Mouse (Mus musculus): ENCODE measurements around the gene 6430628N08Rik. TPM values are rescaled to one million over a fixed set of nuclear protein-coding genes. Genes with fewer than 3 reads are reported as not detected.

The 6430628N08Rik gene
- total RNA-seq, 2 experiments from 2014 or later = 0.27 to 0.37 TPM

DNA sequence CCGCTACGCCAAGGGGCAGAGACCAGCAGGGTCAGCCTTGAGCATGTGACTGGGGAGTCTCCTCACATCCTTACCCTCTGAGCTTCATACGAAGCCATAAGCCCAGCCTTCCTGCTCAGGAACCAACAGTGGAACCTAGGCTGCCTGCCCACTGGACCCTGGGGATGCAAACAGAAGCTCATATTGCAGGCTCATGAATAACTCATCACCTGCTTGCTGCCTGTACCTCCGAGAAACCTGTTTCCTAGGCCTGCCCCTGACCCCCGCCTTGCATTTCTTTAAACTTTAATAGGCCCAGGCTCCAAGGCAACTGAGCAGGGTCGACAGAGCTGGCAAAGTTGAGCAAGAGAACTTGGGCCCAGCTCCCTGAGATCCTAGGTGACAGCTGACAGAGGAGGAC, 6.4 kb upstream of the 6430628N08Rik start, which contains the start of gene Kncn:
TSS of gene Kncn (plus strand) at position 379 of the 400 bp plus-strand sequence.
- intact Hi-C loops (cut with DNase I) = no loop called here

GRCm38 (mm10) chr4:115885846-115886245, 4.6 kb upstream of the 6430628N08Rik start:
- DNase-seq (ENCODE audit: low spot score in 2 of 2) = peak; percentile 48 to 54
- intact Hi-C loops (cut with DNase I) = no loop called here

More for the DNA sequence above, 6.4 kb upstream of the 6430628N08Rik start, which contains the start of gene Kncn:
- DNase-seq (ENCODE audit: low spot score in 2 of 2) = no peak

DNA sequence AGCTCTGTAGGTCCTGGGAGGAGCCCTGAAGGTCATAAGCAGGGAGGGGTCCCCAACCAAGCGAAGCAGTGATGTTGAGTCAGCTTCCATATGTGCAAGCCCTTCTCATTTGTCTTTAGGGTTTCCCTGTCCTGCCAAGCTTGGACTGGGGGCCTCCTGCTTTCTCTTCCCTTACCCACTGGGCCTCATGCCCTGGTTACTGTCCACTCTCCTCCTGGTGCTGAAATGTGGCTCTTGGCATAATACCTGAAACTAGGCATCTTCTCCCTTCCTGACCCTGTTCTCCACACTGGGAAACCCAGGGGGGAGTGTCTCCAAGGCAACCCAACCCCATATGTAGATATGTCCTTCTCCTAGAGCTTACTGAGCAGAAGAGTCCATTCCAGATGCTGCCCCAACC, 3.6 kb upstream of the 6430628N08Rik start:
- intact Hi-C loops (cut with DNase I) = no loop called here
- no peak for DNase-seq (ENCODE audit: low spot score in 2 of 2)

DNA sequence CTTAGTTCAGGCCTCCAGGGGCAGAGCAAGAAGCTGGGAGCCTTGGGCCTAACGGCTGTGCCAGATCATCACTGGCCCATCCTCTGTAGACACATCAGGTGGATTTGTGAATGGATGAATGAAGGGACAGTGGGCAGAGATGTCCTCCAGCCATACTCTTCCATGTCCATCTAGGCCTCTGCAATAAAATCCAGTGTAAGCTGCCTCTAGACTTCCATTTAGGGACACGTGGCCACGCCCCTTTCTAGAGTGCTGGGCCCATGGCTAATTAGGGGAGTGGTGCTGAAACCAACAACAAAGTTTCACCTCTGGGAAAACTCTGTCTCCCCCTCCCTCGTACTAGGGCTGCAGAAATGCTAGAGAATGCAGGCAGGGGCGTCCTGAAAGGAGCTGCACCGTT, 399 bp upstream of the 6430628N08Rik start:
- intact Hi-C loops (cut with DNase I) = no loop called here
- no peak for DNase-seq (ENCODE audit: low spot score in 2 of 2)

DNA sequence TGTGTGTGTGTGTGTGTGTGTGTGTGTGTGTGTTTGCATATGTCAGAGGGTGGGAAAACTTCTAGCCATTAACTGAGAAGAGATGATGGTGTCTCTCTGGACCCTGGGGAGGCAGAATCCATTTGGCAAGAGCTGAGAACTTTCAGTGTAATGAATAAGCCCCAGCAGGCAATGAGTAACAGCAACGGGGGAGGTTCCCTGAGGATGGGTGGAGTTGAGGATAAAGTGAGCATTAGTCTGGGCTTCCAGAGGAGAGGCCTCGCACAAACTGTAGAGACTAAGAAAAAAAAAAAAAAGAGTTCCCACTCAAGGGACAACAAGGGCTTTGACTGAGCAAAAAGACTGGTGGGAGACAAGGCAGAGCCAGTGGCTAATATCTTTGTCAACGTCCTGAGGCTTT, 3.8 kb downstream of the 6430628N08Rik start:
- intact Hi-C loops (cut with DNase I) = no loop called here
- DNase-seq (ENCODE audit: low spot score in 2 of 2) = peak in 1 of 2 experiments; percentile 40

GRCm38 (mm10) chr4:115897901-115898631, 7.6 kb downstream of the 6430628N08Rik start:
- peak in 1 of 2 experiments; percentile 20 for DNase-seq (ENCODE audit: low spot score in 2 of 2)
- intact Hi-C loops (cut with DNase I) = no loop called here

DNA sequence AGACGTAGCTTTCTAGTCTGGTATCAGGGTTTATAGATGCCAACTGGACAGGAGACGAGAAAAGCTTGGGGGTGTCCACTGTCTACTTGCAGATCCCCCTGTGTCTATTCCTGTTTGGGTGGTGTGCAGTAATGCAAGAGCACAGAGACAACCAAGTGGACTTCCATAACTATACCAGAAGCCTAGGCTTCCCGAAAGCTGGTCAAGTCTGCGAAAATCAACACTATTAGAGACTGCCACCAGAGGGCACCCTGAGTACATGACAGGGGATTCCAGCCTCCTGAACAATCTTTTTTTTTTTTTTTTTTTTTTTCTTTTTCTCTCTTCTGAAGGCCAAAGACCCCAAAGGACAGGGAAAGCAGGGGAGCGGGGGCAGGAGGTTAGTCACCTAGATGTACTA, 12.4 kb downstream of the 6430628N08Rik start:
- DNase-seq (ENCODE audit: low spot score in 2 of 2) = peak; percentile 81 to 89
- intact Hi-C loops (cut with DNase I) = loop anchor here (1.0 to 10.0 kb wide), 4 partner anchors 50 to 171 kb away; no protein-coding TSS in a partner anchor

DNA sequence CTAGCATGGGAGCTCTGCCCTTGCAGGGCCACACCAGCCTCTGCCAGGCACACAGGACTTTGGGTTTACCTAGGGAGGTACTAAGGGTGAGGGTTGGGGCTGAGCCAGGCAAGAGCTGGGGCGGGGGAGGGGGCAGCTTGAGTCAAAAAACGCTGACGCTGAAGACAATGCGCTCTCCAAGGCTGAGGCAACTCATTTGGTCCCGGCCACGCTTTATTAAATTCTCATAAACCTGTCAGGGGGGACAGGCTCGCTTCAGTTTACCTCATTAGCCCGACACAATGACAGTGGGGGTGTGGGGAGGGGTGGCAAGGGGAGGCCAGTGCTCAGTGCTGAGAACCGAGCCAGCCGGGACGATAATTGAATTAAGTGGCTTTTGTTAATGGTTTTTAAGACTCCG, 13.9 kb downstream of the 6430628N08Rik start:
- intact Hi-C loops (cut with DNase I) = loop anchor here (5.0 to 10.0 kb wide), 2 partner anchors 140 to 172 kb away; no protein-coding TSS in a partner anchor
- no peak for DNase-seq (ENCODE audit: low spot score in 2 of 2)

- DNase-seq (ENCODE audit: low spot score in 2 of 2) = no peak
- intact Hi-C loops (cut with DNase I) = loop anchor here (10.0 kb wide), 1 partner anchor 139 kb away; no protein-coding TSS in a partner anchor
Observed at GRCm38 (mm10) chr4:115905701-115906100, 15.2 kb downstream of the 6430628N08Rik start.

- intact Hi-C loops (cut with DNase I) = loop anchor here (10.0 kb wide), 1 partner anchor 138 kb away; no protein-coding TSS in a partner anchor
- DNase-seq (ENCODE audit: low spot score in 2 of 2) = no peak
Observed at GRCm38 (mm10) chr4:115906791-115907190, 16.3 kb downstream of the 6430628N08Rik start.

GRCm38 (mm10) chr4:115907994-115908393, 17.5 kb downstream of the 6430628N08Rik start:
- intact Hi-C loops (cut with DNase I) = loop anchor here (10.0 kb wide), 1 partner anchor 137 kb away; no protein-coding TSS in a partner anchor
- DNase-seq (ENCODE audit: low spot score in 2 of 2) = no peak

DNA sequence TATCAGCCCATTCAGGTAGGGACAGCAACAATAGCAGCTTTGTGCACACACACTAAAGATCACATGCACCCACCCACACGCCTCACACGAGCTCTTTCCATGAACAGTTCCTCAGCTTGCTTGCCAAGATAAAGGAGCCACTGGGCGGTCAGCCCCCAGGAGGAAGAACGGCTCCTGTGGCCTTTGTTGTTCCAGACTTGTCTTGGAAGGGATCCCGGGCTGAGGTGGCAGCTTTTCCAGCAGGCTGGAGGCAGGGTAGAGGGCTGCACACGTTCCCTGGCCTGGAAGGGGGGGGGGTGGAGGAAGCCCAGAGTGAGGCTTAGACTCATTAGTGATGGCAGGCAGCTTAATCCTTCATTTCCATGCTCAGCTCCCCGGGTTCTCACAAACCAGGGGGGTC, 18.2 kb downstream of the 6430628N08Rik start:
- intact Hi-C loops (cut with DNase I) = loop anchor here (10.0 kb wide), 1 partner anchor 136 kb away; no protein-coding TSS in a partner anchor
- DNase-seq (ENCODE audit: low spot score in 2 of 2) = peak in 1 of 2 experiments; percentile 14

DNA sequence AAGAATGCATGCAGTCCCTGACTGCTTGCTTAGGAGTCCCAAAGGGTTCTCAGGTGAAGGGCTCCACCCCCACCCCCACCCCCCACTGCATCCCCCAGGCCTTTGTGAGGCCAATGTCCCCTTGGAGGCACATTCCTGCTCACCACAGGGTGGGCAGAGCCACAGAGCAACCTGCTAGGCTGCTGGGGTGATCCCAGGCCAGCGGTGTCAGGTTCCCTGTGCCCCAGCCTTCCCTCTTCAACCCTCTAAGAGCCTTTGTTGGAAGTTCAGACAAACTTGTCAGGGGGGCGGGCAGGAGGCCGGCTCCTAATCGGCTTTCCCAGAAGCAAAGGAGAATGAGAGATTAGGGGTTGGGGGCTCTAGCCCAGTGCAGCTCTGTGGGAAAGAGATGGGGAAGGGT, 21.1 kb downstream of the 6430628N08Rik start:
- intact Hi-C loops (cut with DNase I) = loop anchor here (5.0 kb wide), 1 partner anchor 36 kb away; no protein-coding TSS in a partner anchor
- DNase-seq (ENCODE audit: low spot score in 2 of 2) = no peak

GRCm38 (mm10) chr4:115919911-115920310, 29.4 kb downstream of the 6430628N08Rik start:
- DNase-seq (ENCODE audit: low spot score in 2 of 2) = no peak
- intact Hi-C loops (cut with DNase I) = no loop called here

DNA sequence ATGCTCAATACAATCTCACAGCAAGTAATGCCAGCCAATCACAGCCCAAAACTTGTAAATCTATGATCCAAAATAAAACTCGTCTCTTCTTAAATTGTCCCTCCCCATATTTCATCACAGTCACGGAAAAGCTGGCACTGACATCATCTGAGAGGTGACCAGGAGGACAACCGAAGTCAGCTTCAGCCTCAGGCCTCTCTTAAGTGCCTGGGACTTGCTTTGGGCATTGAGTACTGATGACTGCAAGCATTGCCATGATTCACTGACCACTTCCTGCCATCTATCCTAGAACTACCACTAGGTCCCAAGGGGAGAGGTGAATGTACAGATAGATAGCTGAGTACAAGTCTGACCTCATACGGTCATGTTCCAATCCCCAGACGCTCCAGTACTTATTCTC, 32.2 kb downstream of the 6430628N08Rik start:
- intact Hi-C loops (cut with DNase I) = no loop called here
- no peak for DNase-seq (ENCODE audit: low spot score in 2 of 2)

DNA sequence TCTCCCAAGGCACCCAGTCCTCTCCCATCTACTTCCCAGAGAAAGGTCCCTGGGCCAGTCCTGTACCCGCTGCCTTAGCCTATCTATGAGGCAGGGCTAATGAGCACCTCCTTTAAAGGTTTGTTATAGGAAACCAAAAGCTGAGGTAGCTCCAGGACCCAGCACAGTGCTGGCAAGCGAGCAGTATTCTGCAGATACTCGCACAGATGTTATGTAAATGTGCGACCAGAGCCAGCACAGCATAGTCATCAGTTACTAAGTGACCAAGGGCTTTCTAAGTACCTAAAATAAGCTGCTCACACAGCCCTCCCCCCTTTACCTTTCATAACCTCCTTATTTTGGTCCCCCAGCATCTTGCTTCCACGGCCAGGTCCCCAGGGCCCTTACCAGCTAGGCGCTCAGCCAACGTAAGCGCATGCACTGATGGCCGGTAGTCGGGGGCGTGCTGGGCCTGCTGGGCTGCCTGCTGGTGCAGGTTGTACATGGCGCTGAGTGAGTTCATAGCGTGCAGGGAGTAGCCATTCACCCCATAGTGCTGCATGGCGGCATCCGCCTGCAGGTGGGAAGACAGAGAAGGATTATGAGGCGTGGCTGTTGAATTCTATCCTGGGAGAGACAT, 32.9 kb downstream of the 6430628N08Rik start:
- intact Hi-C loops (cut with DNase I) = no loop called here
- DNase-seq (ENCODE audit: low spot score in 2 of 2) = peak in 1 of 2 experiments; percentile 20

DNA sequence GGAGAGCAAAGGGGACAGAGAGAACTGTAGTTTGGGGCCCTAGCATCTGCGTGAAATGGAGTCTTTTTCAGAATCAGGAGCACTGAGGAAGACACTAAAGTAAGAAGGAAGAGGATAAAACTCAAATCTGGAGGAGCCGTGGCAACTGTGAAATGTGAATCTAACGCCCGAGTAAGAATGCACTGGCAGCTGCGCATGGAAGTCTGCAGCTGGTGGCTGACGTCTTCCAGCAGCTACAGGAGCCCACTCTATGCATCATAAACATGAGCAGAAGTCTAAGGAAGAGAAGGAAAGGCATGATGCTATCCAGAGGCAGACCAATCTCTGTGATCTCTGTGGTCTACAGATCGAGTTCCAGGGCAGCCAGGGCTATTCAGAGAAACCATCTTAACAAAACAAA, 37.2 kb downstream of the 6430628N08Rik start:
- intact Hi-C loops (cut with DNase I) = loop anchor here (2.0 kb wide), 1 partner anchor 27 kb away; no protein-coding TSS in a partner anchor

DNA sequence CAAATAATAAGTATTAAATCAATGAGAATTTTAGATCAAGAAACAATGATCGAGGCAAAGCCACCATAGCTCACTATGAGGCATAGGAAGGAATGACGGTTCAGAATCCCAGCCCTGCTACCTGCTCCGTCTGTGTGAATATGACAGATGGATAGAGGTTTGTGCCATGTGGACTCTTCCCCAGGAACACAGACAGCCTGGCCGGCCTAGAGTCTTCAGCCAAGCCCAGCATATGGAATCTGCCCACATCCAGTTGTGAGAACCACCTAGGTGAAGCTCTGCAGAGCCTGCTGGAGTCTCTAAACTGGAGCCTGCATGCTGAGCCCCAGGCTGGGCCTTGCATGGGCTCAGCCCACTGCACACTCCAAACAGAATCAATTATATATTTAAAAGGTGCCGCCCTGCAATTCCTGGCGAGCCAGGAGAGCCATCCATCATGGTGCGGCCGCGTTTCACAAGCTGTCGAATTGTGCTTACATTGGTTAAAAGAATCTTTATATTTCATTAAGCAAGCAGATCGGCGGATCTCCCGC, 41.2 kb downstream of the 6430628N08Rik start:
- no peak for DNase-seq (ENCODE audit: low spot score in 2 of 2)
- intact Hi-C loops (cut with DNase I) = no loop called here

More for the DNA sequence above, 37.2 kb downstream of the 6430628N08Rik start:
- DNase-seq (ENCODE audit: low spot score in 2 of 2) = no peak

DNA sequence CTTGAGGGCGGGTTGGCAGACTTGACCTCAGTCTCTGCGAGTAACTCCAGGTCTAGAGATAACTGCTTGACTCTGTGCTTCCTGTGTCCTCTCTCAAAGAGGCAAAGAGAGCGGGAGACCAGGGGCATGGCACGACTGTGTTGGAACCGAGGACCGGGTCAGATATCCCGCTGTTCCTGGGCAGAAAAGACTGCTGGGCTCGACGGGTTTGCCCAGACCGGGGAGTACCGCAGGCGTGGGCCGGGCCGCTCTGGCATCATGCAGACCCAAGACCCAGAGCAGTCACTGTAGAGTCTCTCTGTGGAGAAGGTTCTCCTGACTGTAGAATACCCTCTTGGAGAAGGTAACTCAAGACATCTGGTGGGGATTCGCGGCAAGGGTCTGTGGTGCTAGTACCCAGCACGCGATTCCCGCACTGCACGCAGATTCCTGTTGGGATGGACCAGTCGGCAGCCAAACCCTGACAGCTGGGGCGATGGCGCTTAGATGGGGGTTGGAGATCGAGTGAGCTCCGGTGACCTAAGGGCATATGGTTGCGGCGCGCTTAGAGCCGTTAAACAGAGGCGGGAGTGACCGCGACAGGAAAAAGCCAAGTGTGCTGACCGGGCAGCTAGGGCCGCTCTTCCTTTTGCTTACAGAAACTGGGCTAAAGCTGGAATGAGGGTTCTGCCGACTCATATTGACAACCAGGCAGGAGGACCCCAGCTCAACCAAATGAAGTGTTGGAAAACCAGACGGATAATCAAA, 45.5 kb downstream of the 6430628N08Rik start:
- intact Hi-C loops (cut with DNase I) = loop anchor here (2.0 to 5.0 kb wide), 2 partner anchors 877 to 1029 kb away; partner anchors contain the start of gene Foxd2
- DNase-seq (ENCODE audit: low spot score in 2 of 2) = no peak
